Mouse (Mus musculus) midbrain, postnatal 0 days (tissue): ENCODE results near the gene Vamp5. TPM values are rescaled to one million over a fixed set of nuclear protein-coding genes. Genes with fewer than 3 reads are reported as not detected.

Experiments used
- ATAC-seq: fragments of 200-750 bp; cut with Nextera tagmentation; 2 replicates; pipeline ENCODE4 v1.8.0; 2017; ENCODE audit warnings: moderate number of reproducible peaks, mild to moderate bottlenecking, moderate TSS enrichment, moderate library complexity; ENCODE audit not compliant: low FRiP score
- DNase-seq: peaks from one replicate; pipeline ENCODE4 v3.0.0-alpha.2; 2015; ENCODE audit warnings: low spot score
- H3K27ac ChIP-seq: fragments of 300-500 bp; sonication (generic); 2 replicates; pipeline ENCODE4 v1.5.1; 2014; ENCODE audit warnings: low read depth, mild to moderate bottlenecking, low read length, mixed read lengths
- H3K27me3 ChIP-seq: fragments of 300-500 bp; sonication (generic); 2 replicates; pipeline ENCODE4 v1.6.1; 2014; ENCODE audit warnings: low read length, control low read depth, mixed read lengths; ENCODE audit not compliant: insufficient read depth
- H3K36me3 ChIP-seq: fragments of 300-500 bp; sonication (generic); 2 replicates; pipeline ENCODE4 v1.6.1; 2014; ENCODE audit warnings: low read length, control low read depth, mixed read lengths; ENCODE audit not compliant: insufficient read depth
- H3K4me1 ChIP-seq: fragments of 300-500 bp; sonication (generic); 2 replicates; pipeline ENCODE4 v1.6.1; 2014; ENCODE audit warnings: mild to moderate bottlenecking, control low read depth, antibody characterized with exemption, low read length, mixed read lengths; ENCODE audit not compliant: insufficient read depth
- H3K4me2 ChIP-seq: fragments of 300-500 bp; sonication (generic); 2 replicates; pipeline ENCODE4 v1.6.1; 2014; ENCODE audit warnings: low read depth, mild to moderate bottlenecking, low read length, mixed read lengths; ENCODE audit not compliant: poor library complexity, severe bottlenecking
- H3K4me3 ChIP-seq: fragments of 300-500 bp; sonication (generic); 2 replicates; pipeline ENCODE4 v1.5.1; 2014; ENCODE audit warnings: low read depth, mild to moderate bottlenecking, low read length, moderate library complexity
- H3K9ac ChIP-seq: fragments of 300-500 bp; sonication (generic); replicated peaks from 2 replicates; pipeline ENCODE4 v1.6.1; 2014; ENCODE audit warnings: mild to moderate bottlenecking, low read length, moderate library complexity, mixed read lengths; ENCODE audit not compliant: poor library complexity, severe bottlenecking
- H3K9me3 ChIP-seq: fragments of 300-500 bp; sonication (generic); 2 replicates; pipeline ENCODE4 v1.6.1; 2016; ENCODE audit warnings: low read length, control low read depth
- CTCF ChIP-seq: IDR thresholded peaks from 2 replicates; pipeline ENCODE4 v1.5.1; 2016; ENCODE audit warnings: antibody characterized with exemption, mild to moderate bottlenecking
- WGBS: fragments of 180-500 bp; shearing (Covaris S2); extraction: QIAGEN DNeasy Blood & Tissue Kit; methylation state at CpG from one replicate; pipeline ENCODE4 v1.1.7; 2014; 5-methylcytosine and 5-hydroxymethylcytosine counted together
- polyA plus RNA-seq: library from polyadenylated mRNA; unstranded; fragments of >200 nt; fragmentation: Nextera tagmentation; extraction: Ambion mirVana; gene quantifications from 2 replicates; pipeline ENCODE4 v1.2.1, GENCODE M21; 2015
- total RNA-seq: library from RNA; depleted of rRNA; stranded (reverse); fragments of >200 nt; gene quantifications from 2 replicates; pipeline ENCODE4 v1.2.3, GENCODE M21; 2014

Vamp5 gene
- total and polyA plus RNA-seq, 2 experiments from 2014 or later = 6.5 to 14.4 TPM

DNA sequence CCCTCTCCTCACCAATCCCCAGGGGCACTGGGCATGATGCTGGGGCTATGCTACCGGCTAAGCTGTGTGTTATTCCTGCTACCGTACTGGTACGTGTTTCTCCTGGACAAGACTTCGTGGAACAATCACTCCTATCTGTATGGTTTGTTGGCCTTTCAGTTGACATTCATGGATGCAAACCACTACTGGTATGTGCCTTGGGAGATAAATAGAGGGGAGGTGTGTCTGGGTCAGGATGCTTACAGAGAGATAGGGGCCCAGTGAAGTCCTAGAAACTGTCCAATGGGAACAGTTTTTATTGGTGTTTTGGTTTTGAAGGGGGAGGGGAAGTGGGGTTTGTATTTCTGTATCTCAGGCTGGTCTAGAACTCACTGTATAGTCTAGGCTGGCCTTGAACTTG lies 38.0 kb upstream of the Vamp5 start:
- Histone ChIP-seq H3K9ac (no peak overlapping the region), H3K4me3 (no peak overlapping the region), H3K9me3 (no peaks in the 10 kb centered on the region), H3K4me2 (no peak overlapping the region), H3K36me3 (peaks cover 26% of the 10 kb centered on the region), H3K27me3 (no peaks in the 10 kb centered on the region), H3K4me1 (peaks cover 10% of the 10 kb centered on the region; the same call in 1 of the 2 replicates), H3K27ac (no peak overlapping the region)
- WGBS = 96% methylated on average over 4 of the region's 4 CpGs
- ATAC-seq (no peak), DNase-seq (no peak)
- no peak for TF ChIP-seq CTCF

DNA sequence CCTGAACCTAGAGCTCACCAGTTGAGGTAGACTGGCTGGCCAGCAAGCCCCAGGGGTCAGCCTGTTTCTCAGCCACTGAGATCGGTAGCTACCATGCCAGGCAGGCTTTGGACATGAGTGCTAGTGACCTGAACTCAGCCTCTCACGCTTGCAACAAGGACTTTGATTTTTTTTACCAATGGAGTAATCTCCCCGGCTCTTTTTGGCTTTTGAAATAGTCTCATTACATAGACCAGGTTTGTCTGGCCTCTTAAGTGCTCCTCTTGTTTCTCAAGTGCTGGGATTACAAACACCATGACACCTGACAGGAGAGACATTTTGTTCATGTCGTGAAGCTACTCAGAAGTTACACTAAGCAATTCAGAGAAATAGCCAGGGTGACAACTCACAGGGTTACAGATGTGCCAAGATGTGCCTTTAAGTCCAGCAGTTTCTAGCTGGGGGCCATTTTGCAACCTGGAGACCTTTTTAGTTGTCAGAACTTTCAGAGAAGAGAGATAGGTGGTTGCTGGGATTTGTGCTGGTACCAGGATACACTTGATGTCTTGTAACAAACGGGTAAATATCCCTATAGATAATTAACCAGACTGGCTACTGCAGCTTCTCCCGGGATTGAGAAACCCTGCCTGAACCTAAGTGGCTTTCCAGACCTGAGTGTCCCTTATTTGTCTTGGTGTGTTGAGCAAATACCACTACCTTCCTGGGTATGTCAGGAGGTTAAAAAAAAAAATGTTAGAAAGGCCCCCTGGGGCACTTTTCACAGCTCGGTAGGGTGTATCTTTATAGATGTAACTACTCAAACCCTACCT lies 35.9 kb upstream of the Vamp5 start:
- no peak for TF ChIP-seq CTCF
- 91% methylated on average over 7 of the region's 7 CpGs for whole genome bisulfite sequencing
- ATAC-seq = no peak

DNA sequence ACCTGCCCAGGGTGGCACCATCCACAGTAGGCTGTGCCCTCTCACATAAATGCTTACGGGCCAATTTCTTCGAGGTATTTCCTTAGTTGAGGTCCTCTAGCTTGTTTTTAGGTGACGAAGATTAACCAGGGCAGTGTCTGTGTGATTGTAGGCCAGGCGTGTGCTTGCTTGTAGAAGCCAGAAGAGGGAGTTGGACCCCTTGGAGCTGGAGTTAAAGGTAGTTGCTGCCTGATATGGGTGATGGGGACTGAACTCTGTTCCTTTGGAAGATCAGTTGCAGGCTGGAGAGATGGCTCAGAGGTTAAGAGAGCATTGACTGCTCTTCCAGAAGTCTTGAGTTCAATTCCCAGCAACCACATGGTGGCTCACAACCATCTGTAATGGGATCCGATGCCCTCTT lies 34.9 kb upstream of the Vamp5 start:
- H3K4me1 ChIP-seq = peaks cover 10% of the 10 kb centered on the region; the same call in 1 of the 2 replicates
- 0 out of 2 replicates have a peak overlapping the region, but pooled peaks have one; percentile 0 for H3K9ac ChIP-seq
- H3K4me2 ChIP-seq = peak overlapping the region; percentile 73
- DNase-seq (no peak), ATAC-seq (no peak)
- no peaks in the 10 kb centered on the region for H3K27me3 ChIP-seq
- peak overlapping the region; percentile 74 for H3K4me3 ChIP-seq
- 82% methylated on average over 5 of the region's 5 CpGs for WGBS
- 0 out of 2 replicates have a peak, but pooled peaks have one; percentile 8 for TF ChIP-seq CTCF
- H3K9me3 ChIP-seq = no peaks in the 10 kb centered on the region
- H3K27ac ChIP-seq = no peak overlapping the region
- H3K36me3 ChIP-seq = peaks cover 16% of the 10 kb centered on the region

More for the DNA sequence above, 35.9 kb upstream of the Vamp5 start:
- peaks cover 10% of the 10 kb centered on the region; the same call in 1 of the 2 replicates for H3K4me1 ChIP-seq
- peaks cover 22% of the 10 kb centered on the region for H3K36me3 ChIP-seq
- no peaks in the 10 kb centered on the region for H3K9me3 ChIP-seq
- peak overlapping the region; percentile 8; the same call in 1 of the 2 replicates for H3K9ac ChIP-seq
- no peaks in the 10 kb centered on the region for H3K27me3 ChIP-seq
- H3K4me3 ChIP-seq = no peak overlapping the region
- no peak overlapping the region for H3K4me2 ChIP-seq
- DNase-seq = no peak
- H3K27ac ChIP-seq = no peak overlapping the region

DNA sequence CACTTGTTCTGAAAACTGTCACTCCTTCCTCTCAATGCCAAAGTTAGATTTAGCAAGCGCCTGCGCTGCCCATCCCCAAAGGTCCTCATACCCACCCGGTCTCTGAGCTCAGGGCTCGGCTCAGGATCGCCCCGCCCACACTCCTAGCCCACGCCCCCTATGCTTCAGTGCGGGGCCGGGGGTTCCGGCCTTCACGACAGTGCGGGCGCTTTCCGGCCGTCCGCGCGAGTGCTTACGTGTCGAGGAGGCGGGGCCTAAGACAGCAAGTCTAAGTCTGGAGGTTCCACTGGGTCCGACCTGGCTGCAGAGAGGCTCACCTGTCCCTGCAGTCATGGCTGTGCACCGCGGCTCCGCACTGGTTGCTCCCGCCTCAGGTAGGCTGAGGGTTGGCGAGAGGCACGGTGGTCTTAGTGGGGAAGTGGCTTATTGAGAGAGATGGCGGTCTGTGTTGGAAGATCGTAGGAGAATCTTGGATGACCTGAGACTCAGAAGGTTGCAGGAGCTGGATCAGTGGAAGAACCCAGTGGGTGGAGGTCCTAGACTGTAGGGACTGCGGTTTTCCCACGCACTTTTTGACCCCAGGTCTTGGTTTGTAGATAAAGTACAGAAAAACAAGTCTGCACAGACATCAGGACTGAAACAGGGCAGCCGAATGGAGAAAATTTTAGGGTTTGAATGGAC lies 33.9 kb upstream of the Vamp5 start, which contains the start of gene Ggcx:
Gene Ggcx (plus strand): TSS at position 233 of the 681 bp plus-strand sequence.
- H3K27me3 ChIP-seq = no peaks in the 10 kb centered on the region
- H3K4me3 ChIP-seq = peak within 1 kb of the TSS; percentile 74
- no peaks in the 10 kb centered on the region for H3K9me3 ChIP-seq
- H3K27ac ChIP-seq = no peak within 1 kb of the TSS
- peak; percentile 37 for TF ChIP-seq CTCF
- ATAC-seq (peak; percentile 93), DNase-seq (peak; percentile 95)
- H3K4me2 ChIP-seq = peak within 1 kb of the TSS; percentile 73
- peaks cover 10% of the 10 kb centered on the region; the same call in 1 of the 2 replicates for H3K4me1 ChIP-seq
- peak within 1 kb of the TSS; percentile 74 for H3K9ac ChIP-seq
- peaks cover 15% of the 10 kb centered on the region for H3K36me3 ChIP-seq
- WGBS = 1% methylated on average over 33 of the region's 33 CpGs

DNA sequence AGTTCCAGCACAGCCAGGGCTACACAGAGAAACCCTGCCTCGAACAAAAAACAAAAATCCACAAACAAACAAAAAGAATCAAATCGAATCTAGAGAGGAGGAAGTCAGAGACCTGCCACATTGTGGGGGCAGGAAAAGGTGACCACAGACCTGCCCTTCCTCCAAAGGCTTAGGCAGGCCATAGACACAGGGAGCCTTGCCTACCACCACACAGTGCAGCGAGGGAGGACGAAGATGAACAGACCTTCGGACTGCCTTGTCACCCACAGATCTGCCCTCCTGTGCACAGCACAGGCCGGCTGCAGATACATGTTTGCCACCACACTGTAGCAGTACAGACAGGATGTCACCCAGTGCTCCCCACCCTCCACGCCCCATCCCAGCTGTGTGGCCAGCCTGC lies 30.2 kb upstream of the Vamp5 start:
- Histone ChIP-seq H3K36me3 (no peaks in the 10 kb centered on the region), H3K27me3 (no peaks in the 10 kb centered on the region), H3K4me3 (no peak overlapping the region), H3K4me1 (peaks cover 5% of the 10 kb centered on the region; the same call in 1 of the 2 replicates), H3K4me2 (no peak overlapping the region), H3K9ac (no peak overlapping the region), H3K9me3 (no peaks in the 10 kb centered on the region), H3K27ac (no peak overlapping the region)
- 80% methylated on average over 7 of the region's 7 CpGs for WGBS
- TF ChIP-seq CTCF = no peak
- no peak for ATAC-seq
- no peak for DNase-seq

- H3K4me3 ChIP-seq = no peak overlapping the region
- 24% methylated on average over 1 of the region's 1 CpGs for WGBS
- no peak overlapping the region for H3K4me2 ChIP-seq
- DNase-seq (no peak), ATAC-seq (no peak)
- no peaks in the 10 kb centered on the region for H3K36me3 ChIP-seq
- H3K27ac ChIP-seq = no peak overlapping the region
- peaks cover 1% of the 10 kb centered on the region; the same call in 1 of the 2 replicates for H3K4me1 ChIP-seq
- no peak overlapping the region for H3K9ac ChIP-seq
- H3K27me3 ChIP-seq = no peaks in the 10 kb centered on the region
- no peak for TF ChIP-seq CTCF
- H3K9me3 ChIP-seq = no peaks in the 10 kb centered on the region
These were observed 29.7 kb upstream of the Vamp5 start for GRCm38 (mm10) chr6:72410003-72410402.
